Mouse (Mus musculus) E14TG2a.4 (cell line): ENCODE data around the gene Wbp1l.
A peak's percentile ranks its signal among the peaks of the same experiment; 100 is the strongest.

ENCODE experiments used
- H3K27me3 ChIP-seq: 2 replicates; pipeline ENCODE4 v1.6.1; 2014; ENCODE audit warnings: low read length, control low read depth; ENCODE audit not compliant: insufficient read depth
- H3K36me3 ChIP-seq: 2 replicates; pipeline ENCODE4 v1.6.1; 2014; ENCODE audit warnings: low read length, control low read depth; ENCODE audit not compliant: insufficient read depth
- H3K4me1 ChIP-seq: replicated peaks from 2 replicates; pipeline ENCODE4 v1.6.1; 2014; ENCODE audit warnings: low read depth, low read length, control low read depth
- H3K4me3 ChIP-seq: replicated peaks from 2 replicates; pipeline ENCODE4 v1.5.1; 2014; ENCODE audit warnings: mild to moderate bottlenecking, low read length
- H3K9me3 ChIP-seq: 2 replicates; pipeline ENCODE4 v1.6.1; 2014; ENCODE audit warnings: low read length, control low read depth
- CTCF ChIP-seq: conservative IDR thresholded peaks from 2 replicates; pipeline ENCODE4 v1.5.1; 2014; ENCODE audit warnings: low read length
- NANOG ChIP-seq: IDR thresholded peaks from 2 replicates; pipeline ENCODE4 v1.6.1; 2014; ENCODE audit warnings: borderline replicate concordance, low read length, mixed read lengths
- POU5F1 ChIP-seq: IDR thresholded peaks from 2 replicates; pipeline ENCODE4 v1.6.1; 2014; ENCODE audit warnings: low read length, borderline replicate concordance

The Wbp1l gene

DNA sequence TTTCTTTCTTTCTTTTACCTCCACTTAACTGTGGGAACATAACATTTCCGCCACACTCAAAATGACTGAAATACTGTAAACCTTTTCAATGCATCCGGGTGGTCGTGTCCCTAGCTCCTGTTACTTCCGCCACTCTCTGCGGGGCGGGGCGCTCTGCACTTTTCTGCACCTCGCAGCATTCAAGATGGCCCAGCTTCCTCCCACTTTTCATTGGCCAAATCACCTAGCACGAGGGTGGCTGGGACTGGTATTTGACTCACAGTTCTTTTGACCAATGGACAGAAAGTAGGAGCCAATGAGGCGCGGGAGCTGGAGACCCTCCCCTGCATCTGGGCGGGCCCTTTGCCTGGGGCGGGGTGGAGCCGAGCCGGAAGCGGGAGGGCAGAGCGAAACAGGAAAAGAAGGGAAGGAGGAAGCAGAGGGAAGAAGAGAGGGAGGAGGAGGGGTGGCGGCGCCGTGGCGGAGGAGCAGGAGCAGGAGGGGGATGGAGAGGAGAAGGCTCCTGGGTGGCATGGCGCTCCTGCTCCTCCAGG, at the start of gene Wbp1l:
Gene Wbp1l (plus strand): TSS at position 365 of the 533 bp plus-strand sequence.
- Histone ChIP-seq H3K36me3 (peaks cover 19% of the 10 kb centered on the region), H3K9me3 (no peaks in the 10 kb centered on the region), H3K4me1 (peaks cover 46% of the 10 kb centered on the region), H3K27me3 (no peaks in the 10 kb centered on the region), H3K4me3 (peak within 1 kb of the TSS; percentile 98)
- no peak for TF ChIP-seq POU5F1
- no peak for TF ChIP-seq CTCF
- no peak for TF ChIP-seq NANOG

DNA sequence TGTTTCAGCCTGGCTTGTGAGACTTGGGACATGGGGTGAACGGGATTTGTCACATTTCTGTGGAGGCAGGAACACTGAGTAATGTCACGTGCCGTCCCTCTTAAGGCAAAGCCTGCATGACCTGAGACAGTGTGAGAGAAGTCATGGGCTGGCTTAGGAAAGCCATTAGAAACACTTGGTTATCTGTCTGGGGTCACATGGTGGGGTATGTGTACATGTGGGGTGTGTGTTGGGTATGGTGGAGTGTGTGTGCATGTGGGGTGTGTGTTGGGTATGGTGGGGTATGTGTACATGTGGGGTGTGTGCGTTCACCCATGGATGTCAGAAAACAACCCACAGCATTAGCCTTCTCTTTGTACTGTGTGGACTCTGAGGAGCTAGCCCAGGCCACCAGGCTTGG, 48.5 kb upstream of the Wbp1l start:
- Histone ChIP-seq H3K36me3 (no peaks in the 10 kb centered on the region), H3K4me3 (no peak overlapping the region)
- no peak for TF ChIP-seq POU5F1
- TF ChIP-seq NANOG: no peak
- no peak for TF ChIP-seq CTCF

DNA sequence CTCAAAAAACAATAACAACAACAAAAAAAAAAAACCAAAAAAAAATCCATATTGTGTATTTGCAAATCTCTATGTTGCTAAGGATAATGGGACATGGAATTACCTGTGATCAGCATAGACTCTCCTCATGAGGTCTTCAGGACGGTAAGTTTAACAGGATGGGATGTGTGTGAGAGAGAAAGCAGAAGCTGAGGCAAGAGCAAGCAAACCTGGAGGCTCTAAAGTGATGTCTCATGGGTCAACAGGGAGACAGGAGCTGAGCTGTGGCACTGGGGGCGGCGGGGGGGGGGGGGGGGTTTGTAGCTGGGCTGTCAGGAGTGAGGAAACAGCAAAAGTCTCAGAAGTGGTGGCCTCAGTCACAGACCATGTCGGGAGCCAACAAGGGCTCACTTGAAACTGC, 46.4 kb upstream of the Wbp1l start:
- no peak overlapping the region for H3K4me3 ChIP-seq
- H3K9me3 ChIP-seq: no peaks in the 10 kb centered on the region
- TF ChIP-seq NANOG (no peak), POU5F1 (no peak), CTCF (no peak)
- peaks cover 6% of the 10 kb centered on the region; the same call in 1 of the 2 replicates for H3K4me1 ChIP-seq
- 0 out of 2 replicates have a peak, but pooled peaks cover 11% of the 10 kb centered on the region for H3K36me3 ChIP-seq
- H3K27me3 ChIP-seq: no peaks in the 10 kb centered on the region

More for the DNA sequence above, 48.5 kb upstream of the Wbp1l start:
- Histone ChIP-seq H3K9me3 (no peaks in the 10 kb centered on the region), H3K4me1 (peaks cover 9% of the 10 kb centered on the region; the same call in 1 of the 2 replicates), H3K27me3 (no peaks in the 10 kb centered on the region)

DNA sequence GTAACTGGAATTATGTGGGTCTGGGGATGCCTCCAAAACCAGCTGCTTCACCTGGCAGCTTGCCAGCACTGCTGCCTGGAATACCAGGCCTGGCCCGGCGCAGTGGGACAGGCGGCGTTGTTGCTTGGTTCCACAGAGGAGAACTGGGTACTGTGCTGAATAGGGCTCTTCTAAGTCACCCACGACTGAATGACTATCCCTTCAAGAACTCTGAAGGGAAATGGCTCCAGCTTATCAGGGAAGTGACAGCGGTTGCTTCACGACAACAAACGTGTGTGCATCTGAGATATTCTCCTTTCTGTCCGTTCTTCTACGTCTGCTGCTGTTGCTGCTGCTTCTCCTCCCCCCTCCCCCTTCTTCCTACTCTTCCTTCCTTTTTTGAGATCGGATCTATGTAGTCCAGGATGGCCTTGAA, 45.3 kb upstream of the Wbp1l start:
- TF ChIP-seq CTCF (no peak), NANOG (no peak), POU5F1 (no peak)
- no peaks in the 10 kb centered on the region for H3K27me3 ChIP-seq
- no peaks in the 10 kb centered on the region for H3K9me3 ChIP-seq
- 0 out of 2 replicates have a peak, but pooled peaks cover 11% of the 10 kb centered on the region for H3K36me3 ChIP-seq
- H3K4me3 ChIP-seq: no peak overlapping the region
- peaks cover 16% of the 10 kb centered on the region for H3K4me1 ChIP-seq

DNA sequence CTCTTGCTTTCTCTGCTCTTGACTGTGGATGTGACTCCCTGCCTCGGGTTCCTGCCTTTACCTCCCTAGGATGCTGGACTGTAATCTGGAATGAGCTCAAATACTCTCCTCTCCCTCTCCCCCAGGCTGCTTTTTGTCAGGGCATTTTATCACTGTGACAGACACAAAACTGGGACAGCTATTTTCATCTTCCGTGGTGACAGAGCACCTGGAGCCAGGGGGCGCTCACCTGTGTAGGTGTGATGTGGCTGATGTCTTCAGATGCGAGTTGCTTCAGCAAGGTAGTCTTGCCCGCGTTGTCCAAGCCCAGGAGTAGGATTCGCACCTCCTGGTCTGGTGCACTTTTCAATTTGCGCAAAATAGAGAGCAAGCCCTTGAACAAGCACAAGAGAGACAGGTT, 40.9 kb upstream of the Wbp1l start:
- peaks cover 45% of the 10 kb centered on the region for H3K4me1 ChIP-seq
- 0 out of 2 replicates have a peak, but pooled peaks cover 11% of the 10 kb centered on the region for H3K36me3 ChIP-seq
- TF ChIP-seq NANOG: no peak

DNA sequence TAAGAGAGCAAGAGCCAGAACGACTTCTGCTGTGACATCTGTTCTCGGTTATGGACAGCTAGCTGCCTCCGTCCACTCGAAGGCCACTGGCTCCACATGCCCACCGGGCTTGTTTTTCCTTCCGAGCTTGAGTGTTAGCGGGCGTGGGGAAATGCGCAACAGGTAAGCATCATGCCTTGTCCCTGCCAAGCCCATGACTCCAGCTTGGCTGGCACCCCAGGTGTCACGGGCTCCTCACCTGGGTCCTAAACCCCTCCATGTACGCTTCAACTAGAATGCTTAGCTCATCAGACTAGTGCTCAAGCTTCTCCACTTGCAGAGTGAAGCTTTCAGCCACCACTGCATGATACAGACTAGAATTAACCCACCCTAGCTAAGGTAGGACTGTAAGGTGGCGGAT, 40.3 kb upstream of the Wbp1l start:
- Histone ChIP-seq H3K4me3 (0 out of 2 replicates have a peak overlapping the region, but pooled peaks have one; percentile 32), H3K9me3 (no peaks in the 10 kb centered on the region)
- TF ChIP-seq POU5F1 (no peak), CTCF (no peak), NANOG (no peak)

More for the DNA sequence above, 40.9 kb upstream of the Wbp1l start:
- Histone ChIP-seq H3K27me3 (no peaks in the 10 kb centered on the region), H3K4me3 (no peak overlapping the region), H3K9me3 (no peaks in the 10 kb centered on the region)

DNA sequence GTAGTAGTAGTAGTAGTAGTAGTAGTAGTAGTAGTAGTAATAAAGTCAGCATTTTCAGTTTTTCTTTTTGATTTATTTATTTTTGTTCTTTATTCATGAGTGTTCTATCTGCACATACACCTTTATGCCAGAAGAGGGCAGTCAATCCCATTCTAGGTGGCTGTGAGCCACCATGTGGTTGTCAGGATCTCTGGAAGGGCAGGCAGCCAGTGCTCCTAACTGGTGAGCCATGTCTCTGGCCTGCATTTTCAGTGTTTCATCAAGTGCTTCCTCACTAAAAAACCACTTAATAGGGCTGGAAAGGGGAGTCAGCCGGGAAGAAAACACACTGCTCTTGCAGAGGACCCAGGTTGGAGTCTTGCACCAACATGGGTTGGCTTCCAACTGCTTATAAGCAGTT, 36.8 kb upstream of the Wbp1l start:
- no peak overlapping the region for H3K4me3 ChIP-seq
- no peaks in the 10 kb centered on the region for H3K27me3 ChIP-seq
- peaks cover 74% of the 10 kb centered on the region for H3K4me1 ChIP-seq
- H3K36me3 ChIP-seq: 0 out of 2 replicates have a peak, but pooled peaks cover 2% of the 10 kb centered on the region
- no peaks in the 10 kb centered on the region for H3K9me3 ChIP-seq
- TF ChIP-seq POU5F1 (no peak), NANOG (no peak), CTCF (peak; percentile 69)

More for the DNA sequence above, 40.3 kb upstream of the Wbp1l start:
- Histone ChIP-seq H3K36me3 (0 out of 2 replicates have a peak, but pooled peaks cover 11% of the 10 kb centered on the region), H3K27me3 (no peaks in the 10 kb centered on the region), H3K4me1 (peaks cover 46% of the 10 kb centered on the region)

DNA sequence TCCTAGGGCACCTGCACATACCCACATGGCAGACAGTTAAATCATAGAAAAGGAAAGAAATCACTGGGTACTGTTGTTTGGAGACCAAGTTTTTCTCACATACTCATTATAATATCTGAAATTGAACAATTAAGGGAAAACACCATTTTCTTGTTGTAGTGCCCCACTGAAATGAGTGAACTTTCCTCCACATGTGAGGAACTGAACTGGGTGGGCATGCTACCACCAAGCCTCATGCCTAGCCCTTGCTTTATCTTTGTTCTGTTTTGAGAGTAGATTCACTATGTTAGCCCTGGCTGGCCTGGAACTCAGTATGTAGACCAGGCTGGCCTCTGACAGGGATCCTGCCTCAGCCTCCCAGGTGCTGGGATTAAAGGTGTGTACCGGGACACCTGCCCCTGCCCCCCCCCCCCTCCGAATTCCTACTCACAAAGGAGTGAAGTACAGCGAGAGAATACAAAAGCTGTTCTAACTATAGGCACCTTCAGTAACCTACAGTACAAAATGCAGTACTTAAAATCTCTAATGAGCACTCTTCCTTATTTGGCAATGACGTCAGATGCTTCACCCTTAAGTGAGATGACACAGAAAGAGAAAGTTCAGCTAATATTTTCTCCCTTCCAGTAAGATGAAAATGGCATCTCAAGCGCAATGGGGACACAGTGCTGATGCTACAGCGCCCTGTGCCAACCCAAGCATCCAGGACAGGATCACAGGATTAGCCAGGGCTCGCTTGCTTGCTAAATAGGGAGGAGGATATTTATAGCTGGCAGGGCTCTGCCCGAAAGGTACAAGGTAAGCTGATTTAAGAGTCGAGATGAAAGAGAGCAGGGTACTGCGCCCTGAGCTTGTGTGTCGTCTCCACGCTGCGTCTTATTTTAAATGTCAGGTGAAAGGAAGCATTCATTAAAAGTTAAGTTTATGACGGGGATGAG, 36.0 kb upstream of the Wbp1l start:
- TF ChIP-seq NANOG (no peak), POU5F1 (no peak), CTCF (no peak)
- Histone ChIP-seq H3K36me3 (no peaks in the 10 kb centered on the region), H3K27me3 (no peaks in the 10 kb centered on the region), H3K9me3 (no peaks in the 10 kb centered on the region), H3K4me3 (no peak overlapping the region), H3K4me1 (peaks cover 70% of the 10 kb centered on the region)
